Mouse (Mus musculus) embryo, embryonic 11 days (tissue): ENCODE measurements around the gene Olfr642.

Source experiments
- DNase-seq: peaks from one replicate; pipeline ENCODE4 v3.0.0-alpha.2; 2015

The Olfr642 gene

GRCm38 (mm10) chr7:104052566-104052965, at the start of gene Olfr642:
Gene Olfr642, minus strand, starts transcription at chr7:104052666.
- DNase-seq = no peak

DNA sequence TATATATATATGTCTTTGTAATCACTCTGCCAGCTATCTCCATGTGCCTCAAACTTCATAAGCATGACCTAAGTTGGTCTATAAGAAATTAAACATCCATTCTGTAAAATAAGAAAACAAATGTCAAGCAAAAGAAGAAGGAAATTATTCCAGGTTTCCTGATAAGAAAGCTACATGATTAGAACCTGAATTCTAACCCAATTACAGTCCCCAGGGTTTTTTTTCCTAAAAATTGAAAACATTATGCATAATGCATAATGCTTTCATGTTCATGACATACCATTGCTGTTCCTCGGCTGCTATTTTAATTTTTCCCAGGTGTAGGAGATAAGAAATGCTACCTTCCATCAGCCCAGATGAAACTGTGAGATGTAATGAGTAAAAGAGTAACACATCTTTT, 32.9 kb upstream of the Olfr642 start, which contains the start of gene Olfr645:
Olfr645 (minus strand) TSS at position 101 of the 400 bp plus-strand sequence.
- DNase-seq = no peak

DNA sequence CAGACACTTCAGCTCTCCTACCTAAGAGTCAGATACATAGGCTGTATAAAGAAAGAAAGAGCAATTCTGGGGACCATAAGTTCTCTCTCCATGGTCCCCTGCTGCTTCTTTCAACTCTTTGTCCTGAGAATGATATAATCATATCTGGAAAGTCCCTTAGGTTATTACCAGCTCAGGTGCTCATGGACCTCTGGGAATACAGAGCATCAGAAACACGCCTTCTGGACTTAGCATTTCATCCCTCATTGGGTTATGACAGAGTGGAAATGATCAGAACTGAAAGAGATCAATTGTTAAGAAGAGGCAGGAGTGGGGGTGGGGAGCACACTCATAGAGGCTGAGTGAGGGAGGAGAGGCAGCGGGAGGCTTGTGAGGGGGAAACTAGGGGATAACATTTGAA, 19.3 kb upstream of the Olfr642 start, which contains the start of gene Olfr644:
Olfr644 (minus strand) TSS at position 101 of the 400 bp plus-strand sequence.
- no peak for DNase-seq

DNA sequence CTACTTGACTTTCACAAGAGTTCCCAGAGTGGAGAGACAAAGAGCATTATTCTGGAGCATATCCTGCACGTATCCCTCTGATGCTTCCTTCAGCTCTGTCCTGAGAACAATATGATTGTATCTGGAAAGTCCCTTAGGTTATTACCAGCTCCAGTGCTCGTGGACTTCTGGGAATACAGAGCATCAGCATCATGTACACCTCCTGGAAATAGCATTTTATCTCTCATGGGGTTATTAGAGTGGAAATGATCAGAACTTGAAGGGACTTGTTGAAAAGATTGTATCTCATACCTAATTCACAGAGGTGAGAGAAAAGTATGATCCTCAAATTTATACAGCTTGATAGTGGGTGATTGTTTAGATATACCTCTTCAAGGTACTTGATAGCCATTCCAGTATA, 8.9 kb upstream of the Olfr642 start, which contains the start of gene 4930516K23Rik:
4930516K23Rik (minus strand) TSS at position 101 of the 400 bp plus-strand sequence.
- DNase-seq = no peak

- no peak for DNase-seq
Observed at GRCm38 (mm10) chr7:104059215-104059614, 6.7 kb upstream of the Olfr642 start.

GRCm38 (mm10) chr7:104050745-104051144, 1.7 kb downstream of the Olfr642 start:
- DNase-seq = no peak

DNA sequence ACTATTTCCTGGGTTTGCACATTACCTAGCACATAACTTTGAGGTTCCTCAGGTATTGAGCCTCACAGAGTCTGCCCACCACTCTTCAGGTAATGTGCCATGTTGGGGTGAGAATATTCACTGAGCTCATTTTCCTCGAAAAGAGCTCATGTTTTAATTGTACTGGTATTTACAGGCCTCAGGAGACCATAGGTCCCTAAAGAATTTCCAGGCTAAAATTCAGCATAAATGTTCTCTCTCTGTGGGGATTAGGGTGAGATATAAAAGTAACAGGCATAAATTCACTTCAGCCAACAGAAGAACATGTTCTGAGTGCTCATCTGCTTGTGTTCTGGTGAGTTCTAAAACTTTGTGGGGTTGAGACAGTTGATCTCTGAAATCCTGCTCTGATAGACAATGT, 17.3 kb downstream of the Olfr642 start, which contains the start of gene Olfr641:
Olfr641 (plus strand) TSS at position 301 of the 400 bp plus-strand sequence.
- DNase-seq = no peak

DNA sequence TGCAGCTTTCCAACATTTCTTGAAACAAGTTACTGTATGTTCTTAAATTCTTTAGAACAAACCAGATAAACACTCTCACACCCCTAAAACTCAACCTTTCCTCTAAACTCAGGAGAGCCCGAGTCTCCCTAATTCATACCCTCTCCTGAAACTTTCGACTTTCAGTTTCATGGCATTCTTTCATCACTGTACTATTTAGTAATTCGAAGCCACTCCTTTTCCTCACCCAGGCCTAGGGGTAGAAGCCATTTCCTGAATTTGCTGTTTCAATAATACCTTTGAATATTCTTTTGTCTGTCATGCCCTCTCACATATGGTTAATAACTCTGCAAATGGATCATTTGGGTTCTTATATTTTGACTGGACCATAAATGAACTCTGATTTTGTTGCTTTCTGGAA, 25.5 kb downstream of the Olfr642 start:
- no peak for DNase-seq

DNA sequence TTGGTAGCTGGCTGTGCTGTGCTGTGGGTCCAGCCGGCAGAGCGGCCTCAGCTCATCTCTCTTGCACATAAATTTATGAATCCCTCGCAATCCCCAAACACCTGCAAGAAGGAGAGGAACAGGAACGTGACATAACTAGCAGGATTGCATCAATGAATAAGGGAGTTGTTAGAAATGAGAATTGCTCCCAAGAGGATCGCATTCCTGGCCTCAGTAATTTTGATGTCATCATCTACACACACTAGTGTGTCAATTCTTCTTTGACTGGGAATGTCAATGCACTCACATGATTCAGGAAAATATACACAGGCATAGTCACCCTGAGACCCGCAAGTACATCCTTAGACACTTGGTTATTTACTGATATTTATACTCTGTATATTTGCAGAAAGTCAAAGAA, 27.0 kb downstream of the Olfr642 start, which contains the start of gene Olfr640:
Olfr640 (minus strand) TSS at position 101 of the 400 bp plus-strand sequence.
- no peak for DNase-seq

- DNase-seq = no peak
Observed at GRCm38 (mm10) chr7:104021651-104022050, 30.8 kb downstream of the Olfr642 start.

- no peak for DNase-seq
Observed at GRCm38 (mm10) chr7:104018953-104019352, 33.5 kb downstream of the Olfr642 start.

DNA sequence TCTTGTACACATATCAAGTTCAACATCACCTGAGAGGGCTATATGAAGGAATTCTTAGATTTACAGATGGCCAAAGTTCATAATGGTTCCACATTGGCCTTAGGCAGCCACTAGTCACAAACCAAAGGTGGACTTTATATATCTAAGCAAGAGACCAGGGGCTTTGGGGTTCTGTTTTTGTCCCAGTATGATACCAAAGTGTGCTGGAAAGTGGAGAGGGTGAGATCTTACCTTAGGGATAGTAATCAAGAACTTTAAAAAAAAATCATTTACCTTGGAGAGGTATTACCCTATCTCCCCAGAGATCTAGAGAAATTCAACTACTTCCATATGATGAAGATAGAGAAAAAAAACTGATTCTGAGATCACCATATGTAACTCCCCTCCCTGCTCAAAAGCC, 35.3 kb downstream of the Olfr642 start, which contains the start of gene Olfr639:
Olfr639 (minus strand) TSS at position 101 of the 400 bp plus-strand sequence.
- DNase-seq = no peak

GRCm38 (mm10) chr7:103999124-103999523, 53.3 kb downstream of the Olfr642 start:
- DNase-seq = no peak

- DNase-seq = no peak
Observed at GRCm38 (mm10) chr7:103998446-103998845, 54.0 kb downstream of the Olfr642 start, which contains the start of gene Olfr638. Gene Olfr638, plus strand, starts transcription at chr7:103998746.
